Comparison of ENCODE assay signal across 17 mouse cellular contexts in genomic region chr5:125634666-125635065, GRCm38 (mm10).
"Had no signal": no experiment of that assay in that cellular context is flagged by ENCODE, and none has a peak within 500 bp of the region (broad histone marks: within the 10 kb centered on the region; RNA-seq: fewer than 3 reads in every experiment).

No protein-coding gene starts in this region.

- ATAC-seq: lung, postnatal 0 days; midbrain, embryonic 15.5 days had no signal

- H3K4me2 ChIP-seq: limb, embryonic 13.5 days; liver, embryonic 13.5 days; midbrain, embryonic 15.5 days; neural tube, embryonic 13.5 days had no signal

- H3K4me3 ChIP-seq: limb, embryonic 13.5 days; liver, embryonic 13.5 days; midbrain, embryonic 10.5 days; midbrain, embryonic 15.5 days; neural tube, embryonic 13.5 days had no signal

- H3K27ac ChIP-seq: limb, embryonic 13.5 days; liver, embryonic 13.5 days; midbrain, embryonic 10.5 days; midbrain, embryonic 15.5 days; neural tube, embryonic 13.5 days had no signal

- H3K9ac ChIP-seq: limb, embryonic 13.5 days; liver, embryonic 13.5 days; midbrain, embryonic 15.5 days; neural tube, embryonic 13.5 days had no signal

- H3K27me3 ChIP-seq: limb, embryonic 13.5 days; liver, embryonic 13.5 days; midbrain, embryonic 15.5 days; neural tube, embryonic 13.5 days had no signal

- H3K4me1 ChIP-seq: limb, embryonic 13.5 days; liver, embryonic 13.5 days; midbrain, embryonic 15.5 days; neural tube, embryonic 13.5 days had no signal

- H3K9me3 ChIP-seq: limb, embryonic 13.5 days; midbrain, embryonic 10.5 days; midbrain, embryonic 15.5 days; neural tube, embryonic 13.5 days had no signal

- DNase-seq: kidney, adult 11 months; kidney, adult 9 months; kidney, postnatal 10 days; layer of hippocampus, postnatal 36 days; left cerebral cortex, postnatal 4 days; liver, embryonic 13.5 days; lung, adult 18-20 months; lung, postnatal 4 days; right cerebral cortex, adult 18-20 months; right cerebral cortex, postnatal 25 days; thymus, adult 2 months; thymus, postnatal 25 days had no signal

- H3K36me3 ChIP-seq: limb, embryonic 13.5 days; liver, embryonic 13.5 days; midbrain, embryonic 10.5 days; midbrain, embryonic 15.5 days; neural tube, embryonic 13.5 days had no signal
